ENCODE assay signal across 9 mouse cellular contexts in the genomic region with DNA sequence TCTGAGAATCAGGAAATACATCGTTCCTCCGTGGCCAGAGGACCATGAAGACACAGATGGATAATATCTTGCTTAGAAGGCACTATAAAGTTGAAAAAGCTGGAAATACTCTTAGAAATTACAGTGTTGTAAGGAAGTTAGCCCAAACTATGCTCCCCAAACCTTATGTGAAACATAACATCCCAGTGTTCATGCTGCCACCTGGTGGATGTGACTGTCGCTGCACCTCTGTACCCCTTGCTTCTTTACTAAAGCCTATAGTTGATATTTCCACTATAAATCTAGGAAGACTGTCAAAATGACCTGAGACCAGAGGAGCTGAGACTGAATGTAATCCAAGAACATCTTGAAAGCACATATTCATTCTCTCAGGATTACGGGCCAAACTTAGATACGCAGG. TPM values are rescaled to one million over a fixed set of nuclear protein-coding genes. Genes with fewer than 3 reads are reported as not detected.
DNase-seq lines count a peak whose midpoint lies in the region; ATAC-seq and TF ChIP-seq lines count a peak whose summit lies in the region.
"Had no signal": no experiment of that assay in that cellular context is flagged by ENCODE, and none has a peak within 500 bp of the region (broad histone marks: within the 10 kb centered on the region; RNA-seq: fewer than 3 reads in every experiment).

No protein-coding gene starts in this region.

- H3K27ac ChIP-seq in hindbrain, embryonic 11.5 days (ENCODE audit: low read depth, low read length), result no peak overlapping the region
- no peak overlapping the region for H3K27ac ChIP-seq in hindbrain, embryonic 13.5 days
- no peak overlapping the region for H3K27ac ChIP-seq in cortical plate, adult 2 months (ENCODE audit: insufficient read depth, low read length)
- no peak overlapping the region for H3K27ac ChIP-seq in heart, embryonic 10.5 days
- H3K27ac ChIP-seq in testis, adult 2 months (ENCODE audit: control insufficient read depth, insufficient read depth, low read depth, low read length), result no peak overlapping the region
- H3K27ac ChIP-seq: embryonic facial prominence, embryonic 13.5 days had no signal

- no peaks in the 10 kb centered on the region for H3K4me1 ChIP-seq in hindbrain, embryonic 11.5 days (replicated peaks; ENCODE audit: control insufficient read depth, insufficient read depth, low read length)
- no peaks in the 10 kb centered on the region for H3K4me1 ChIP-seq in hindbrain, embryonic 13.5 days (replicated peaks)
- H3K4me1 ChIP-seq in cortical plate, adult 2 months (ENCODE audit: control insufficient read depth, insufficient read depth, low read length), result no peaks in the 10 kb centered on the region
- H3K4me1 ChIP-seq in heart, embryonic 10.5 days, result no peaks in the 10 kb centered on the region
- H3K4me1 ChIP-seq in testis, adult 2 months (ENCODE audit: control insufficient read depth, insufficient read depth, low read length), result no peaks in the 10 kb centered on the region
- H3K4me1 ChIP-seq: embryonic facial prominence, embryonic 13.5 days had no signal

- no peaks in the 10 kb centered on the region for H3K36me3 ChIP-seq in hindbrain, embryonic 11.5 days (ENCODE audit: control insufficient read depth, insufficient read depth, low read length)
- H3K36me3 ChIP-seq in hindbrain, embryonic 13.5 days, result no peaks in the 10 kb centered on the region
- H3K36me3 ChIP-seq in heart, embryonic 10.5 days, result no peaks in the 10 kb centered on the region
- no peaks in the 10 kb centered on the region for H3K36me3 ChIP-seq in testis, adult 2 months (ENCODE audit: control insufficient read depth, insufficient read depth, low read length)
- H3K36me3 ChIP-seq: embryonic facial prominence, embryonic 13.5 days had no signal

- ATAC-seq in hindbrain, embryonic 11.5 days (ENCODE audit: low FRiP score), result no peak
- no peak for ATAC-seq in hindbrain, embryonic 13.5 days (ENCODE audit: low FRiP score)

- TF ChIP-seq CTCF in cortical plate, adult 2 months (IDR thresholded peaks at IDR 0.05; ENCODE audit: extremely low read depth, insufficient read depth, low read length), result peak; percentile 96
- TF ChIP-seq CTCF in testis, adult 2 months (IDR thresholded peaks at IDR 0.05; ENCODE audit: control insufficient read depth, insufficient read depth, insufficient replicate concordance, low read depth, low read length), result peak; percentile 3; the same call in 1 of the 2 replicates

- H3K27me3 ChIP-seq in hindbrain, embryonic 11.5 days (ENCODE audit: control insufficient read depth, insufficient read depth, low read length), result no peaks in the 10 kb centered on the region
- H3K27me3 ChIP-seq in hindbrain, embryonic 13.5 days, result peaks cover 15% of the 10 kb centered on the region; the same call in 1 of the 2 replicates
- peaks cover 13% of the 10 kb centered on the region; the same call in 1 of the 2 replicates for H3K27me3 ChIP-seq in heart, embryonic 10.5 days (ENCODE audit: insufficient read depth, poor library complexity, severe bottlenecking)
- no peaks in the 10 kb centered on the region for H3K27me3 ChIP-seq in testis, adult 2 months (ENCODE audit: control insufficient read depth, insufficient read depth, low read length)

- no peaks in the 10 kb centered on the region for H3K9me3 ChIP-seq in hindbrain, embryonic 11.5 days (ENCODE audit: control insufficient read depth, low read length)
- no peaks in the 10 kb centered on the region for H3K9me3 ChIP-seq in hindbrain, embryonic 13.5 days
- no peaks in the 10 kb centered on the region for H3K9me3 ChIP-seq in heart, embryonic 10.5 days
- H3K9me3 ChIP-seq: embryonic facial prominence, embryonic 13.5 days had no signal

- H3K9ac ChIP-seq in hindbrain, embryonic 11.5 days (ENCODE audit: low read depth, low read length), result no peak overlapping the region
- H3K9ac ChIP-seq in hindbrain, embryonic 13.5 days, result no peak overlapping the region
- H3K9ac ChIP-seq: embryonic facial prominence, embryonic 13.5 days had no signal

- no peak overlapping the region for H3K4me3 ChIP-seq in hindbrain, embryonic 11.5 days (ENCODE audit: low read depth, low read length)
- H3K4me3 ChIP-seq in hindbrain, embryonic 13.5 days, result no peak overlapping the region
- H3K4me3 ChIP-seq in cortical plate, adult 2 months (ENCODE audit: insufficient read depth, low read length), result no peak overlapping the region
- H3K4me3 ChIP-seq in heart, embryonic 10.5 days, result no peak overlapping the region
- no peak overlapping the region for H3K4me3 ChIP-seq in testis, adult 2 months (ENCODE audit: control insufficient read depth, low read depth, low read length)
- H3K4me3 ChIP-seq: embryonic facial prominence, embryonic 13.5 days had no signal

- 26% methylated on average over 5 of the region's 5 CpGs for WGBS in hindbrain, embryonic 11.5 days
- 27% methylated on average over 5 of the region's 5 CpGs for WGBS in hindbrain, embryonic 13.5 days
- WGBS in heart, embryonic 10.5 days, result 21% methylated on average over 5 of the region's 5 CpGs

- TF ChIP-seq POLR2A in cortical plate, adult 2 months (IDR thresholded peaks at IDR 0.05; ENCODE audit: extremely low read depth, insufficient read depth, low read length), result no peak
- no peak for TF ChIP-seq POLR2A in testis, adult 2 months (IDR thresholded peaks at IDR 0.05; ENCODE audit: control insufficient read depth, low read depth, low read length)

- no peak overlapping the region for H3K4me2 ChIP-seq in hindbrain, embryonic 11.5 days (replicated peaks; ENCODE audit: low read depth, low read length)
- no peak overlapping the region for H3K4me2 ChIP-seq in hindbrain, embryonic 13.5 days
- H3K4me2 ChIP-seq: embryonic facial prominence, embryonic 13.5 days had no signal

- peak; percentile 83 for DNase-seq in hindbrain, embryonic 11.5 days (ENCODE audit: low spot score)
- DNase-seq in adipocyte (ENCODE audit: low spot score), result peak; percentile 84
- peak; percentile 80 for DNase-seq in heart, embryonic 10.5 days (ENCODE audit: low spot score)
- peak; percentile 62 for DNase-seq in left cerebral cortex, adult 11 months (ENCODE audit: low spot score)
- peak; percentile 73 for DNase-seq in mesoderm, embryonic 11.5 days (ENCODE audit: low read depth, low spot score)

RNA-seq across cellular contexts. Expression of a gene that starts 7.5 kb away (rescaled TPM):
- not detected in 2 replicates for polyA plus RNA-seq in hindbrain, embryonic 11.5 days (2014; fragmentation: Nextera tagmentation; extraction: Ambion mirVana)
- polyA plus RNA-seq in hindbrain, embryonic 13.5 days (2015; fragmentation: Nextera tagmentation; extraction: Ambion mirVana), result 0.53 TPM in 1 of 2 replicates, not detected in the other
- polyA plus RNA-seq in cortical plate, adult 2 months (2012; rRNA removed), result not detected in 2 replicates
- polyA plus RNA-seq in heart, embryonic 10.5 days (2016; fragmentation: Nextera tagmentation; extraction: Ambion mirVana), result not detected in 2 replicates
- 0.36 and 0.84 TPM in 2 replicates for polyA plus RNA-seq in testis, adult 2 months (2012; rRNA removed)
- polyA plus RNA-seq: embryonic facial prominence, embryonic 13.5 days had no signal

RNA-seq across cellular contexts. Expression of a gene that starts 14.3 kb away (rescaled TPM):
- polyA plus RNA-seq in hindbrain, embryonic 11.5 days (2014; fragmentation: Nextera tagmentation; extraction: Ambion mirVana), result 27.3 and 32.8 TPM in 2 replicates
- 36.0 and 39.8 TPM in 2 replicates for polyA plus RNA-seq in hindbrain, embryonic 13.5 days (2015; fragmentation: Nextera tagmentation; extraction: Ambion mirVana)
- polyA plus RNA-seq in cortical plate, adult 2 months (2012; rRNA removed), result 16.6 and 16.9 TPM in 2 replicates
- polyA plus RNA-seq in heart, embryonic 10.5 days (2016; fragmentation: Nextera tagmentation; extraction: Ambion mirVana), result 16.1 and 19.9 TPM in 2 replicates
- 6.1 TPM in 2 replicates for polyA plus RNA-seq in testis, adult 2 months (2012; rRNA removed)

RNA-seq across cellular contexts. Expression of a gene that starts 30.4 kb away (rescaled TPM):
- polyA plus RNA-seq in hindbrain, embryonic 11.5 days (2014; fragmentation: Nextera tagmentation; extraction: Ambion mirVana), result not detected in 2 replicates
- polyA plus RNA-seq in hindbrain, embryonic 13.5 days (2015; fragmentation: Nextera tagmentation; extraction: Ambion mirVana), result not detected in 2 replicates
- polyA plus RNA-seq in cortical plate, adult 2 months (2012; rRNA removed), result 4.2 and 5.8 TPM in 2 replicates
- 0.92 TPM in 1 of 2 replicates, not detected in the other for polyA plus RNA-seq in heart, embryonic 10.5 days (2016; fragmentation: Nextera tagmentation; extraction: Ambion mirVana)
- not detected in 2 replicates for polyA plus RNA-seq in testis, adult 2 months (2012; rRNA removed)
- polyA plus RNA-seq: embryonic facial prominence, embryonic 13.5 days had no signal

RNA-seq across cellular contexts. Expression of a gene that starts 35.5 kb away (rescaled TPM):
- 0.71 TPM in 1 of 2 replicates, not detected in the other for polyA plus RNA-seq in hindbrain, embryonic 11.5 days (2014; fragmentation: Nextera tagmentation; extraction: Ambion mirVana)
- polyA plus RNA-seq in hindbrain, embryonic 13.5 days (2015; fragmentation: Nextera tagmentation; extraction: Ambion mirVana), result 0.35 TPM in 1 of 2 replicates, not detected in the other
- polyA plus RNA-seq in cortical plate, adult 2 months (2012; rRNA removed), result 0.49 and 1.3 TPM in 2 replicates
- polyA plus RNA-seq in heart, embryonic 10.5 days (2016; fragmentation: Nextera tagmentation; extraction: Ambion mirVana), result 0.49 TPM in 1 of 2 replicates, not detected in the other
- 1.4 and 1.8 TPM in 2 replicates for polyA plus RNA-seq in testis, adult 2 months (2012; rRNA removed)
